Mouse (Mus musculus): ENCODE results near the gene Ncapg. TPM values are rescaled to one million over a fixed set of nuclear protein-coding genes. Genes with fewer than 3 reads are reported as not detected.

Gene Ncapg
- total and polyA plus RNA-seq, 3 experiments: 58.9 to 95.5 (median 69.6) TPM

- TF ChIP-seq MEF2A (IDR thresholded peaks at IDR 0.05; ENCODE audit: borderline replicate concordance, low read depth, low read length) (no peak), SMC3 (IDR thresholded peaks at IDR 0.05; ENCODE audit: low read depth, low read length) (no peak), SIN3A (IDR thresholded peaks at IDR 0.05; ENCODE audit: low read length) (no peak), MXI1 (IDR thresholded peaks at IDR 0.05; ENCODE audit: low read depth, low read length) (no peak), ZMIZ1 (IDR thresholded peaks at IDR 0.05; ENCODE audit: low read depth, low read length) (no peak), MAZ (IDR thresholded peaks at IDR 0.05; ENCODE audit: low read depth, low read length) (no peak), IRF4 (IDR thresholded peaks at IDR 0.05; ENCODE audit: low read depth, low read length) (no peak), JUND (conservative IDR thresholded peaks at IDR 0.05; ENCODE audit: low read depth, low read length) (no peak), ELF1 (IDR thresholded peaks at IDR 0.05; ENCODE audit: low read depth, low read length) (no peak), NELFE (IDR thresholded peaks at IDR 0.05; ENCODE audit: low read depth, low read length) (no peak), MAFK (IDR thresholded peaks at IDR 0.05; ENCODE audit: insufficient replicate concordance, low read length) (no peak), CHD1 (IDR thresholded peaks at IDR 0.05; ENCODE audit: low read depth, low read length) (no peak), GABPA (IDR thresholded peaks at IDR 0.05; ENCODE audit: insufficient replicate concordance, low read depth, low read length) (no peak), MYC (IDR thresholded peaks at IDR 0.05; ENCODE audit: low read depth, low read length) (no peak), USF1 (IDR thresholded peaks at IDR 0.05; ENCODE audit: low read depth, low read length) (no peak), TBP (conservative IDR thresholded peaks at IDR 0.05; ENCODE audit: low read depth, low read length) (no peak), CTCF (conservative IDR thresholded peaks at IDR 0.05 in 1 of 2, IDR thresholded peaks at IDR 0.05 in 1 of 2; ENCODE audit: low read depth in 2 of 2, low read length in 2 of 2) (no peak), POLR2A (IDR thresholded peaks at IDR 0.05; ENCODE audit: low read depth, low read length) (no peak), ZNF384 (IDR thresholded peaks at IDR 0.05; ENCODE audit: low read depth, low read length) (no peak), USF2 (conservative IDR thresholded peaks at IDR 0.05; ENCODE audit: low read depth, low read length) (no peak)
- H3K27ac ChIP-seq (ENCODE audit: insufficient read depth, low read depth): no peak overlapping the region
- dilution Hi-C loops (cut with MboI; ENCODE audit: extremely low pct_ligation_motif_present, extremely low pct_unique_long_range_greater_than_20kb, low sequenced_read_pairs): no loop called here
- 0 out of 2 replicates have a peak, but pooled peaks cover 2% of the 10 kb centered on the region for H3K79me2 ChIP-seq (replicated peaks; ENCODE audit: control insufficient read depth, extremely low read depth, insufficient read depth, poor library complexity, severe bottlenecking)
- in situ Hi-C loops (cut with MboI; ENCODE audit: low pct_ligation_motif_present, low pct_unique_long_range_greater_than_20kb, low sequenced_read_pairs): no loop called here
- no peak overlapping the region for H3K9ac ChIP-seq (ENCODE audit: insufficient read depth, low read depth)
- H3K4me3 ChIP-seq (replicated peaks in 1 of 3; ENCODE audit: low read depth in 2 of 3, low read length in 2 of 3, poor library complexity in 1 of 3): no peak overlapping the region
- H3K9me3 ChIP-seq (replicated peaks; ENCODE audit: low read length): no peaks in the 10 kb centered on the region
- H3K36me3 ChIP-seq (replicated peaks in 1 of 2; ENCODE audit: control insufficient read depth in 1 of 2, insufficient read depth in 1 of 2, low read length in 1 of 2): peaks cover 27 to 71% of the 10 kb centered on the region in 2 experiments
- no peak overlapping the region for H3K4me2 ChIP-seq (ENCODE audit: insufficient read depth, low read depth, poor library complexity, severe bottlenecking)
- DNase-seq (ENCODE audit: extremely low read depth): no peak
- H3K27me3 ChIP-seq (replicated peaks): no peaks in the 10 kb centered on the region
- H3K4me1 ChIP-seq (ENCODE audit: control insufficient read depth in 1 of 2, insufficient read depth in 2 of 2): no peaks in the 10 kb centered on the region
These were observed 37.1 kb downstream of the Ncapg start for GRCm38 (mm10) chr5:45706811-45707210.

DNA sequence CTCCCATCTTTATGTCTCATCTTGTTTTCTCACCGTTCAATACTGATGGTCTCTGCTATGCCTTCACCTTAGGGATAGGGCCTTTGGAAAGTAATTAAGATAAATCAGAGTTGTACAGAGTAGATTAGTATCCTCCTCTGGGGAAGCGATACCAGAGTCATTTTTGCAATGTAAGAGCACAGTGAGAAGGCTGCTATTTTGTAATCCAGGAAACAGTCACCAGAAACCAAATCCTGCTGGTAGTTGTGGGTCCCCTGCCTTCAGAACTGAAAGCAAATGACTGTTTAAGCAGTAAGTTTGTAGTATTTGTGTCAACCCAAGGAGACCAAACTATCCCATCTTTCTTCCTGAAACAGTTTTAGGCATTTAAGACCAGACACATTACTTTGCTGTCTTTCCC lies 39.9 kb downstream of the Ncapg start:
- dilution Hi-C loops (cut with MboI; ENCODE audit: extremely low pct_ligation_motif_present, extremely low pct_unique_long_range_greater_than_20kb, low sequenced_read_pairs) (no loop called here), in situ Hi-C loops (cut with MboI; ENCODE audit: low pct_ligation_motif_present, low pct_unique_long_range_greater_than_20kb, low sequenced_read_pairs) (no loop called here)
- H3K79me2 ChIP-seq (replicated peaks; ENCODE audit: control insufficient read depth, extremely low read depth, insufficient read depth, poor library complexity, severe bottlenecking): no peaks in the 10 kb centered on the region
- H3K36me3 ChIP-seq (replicated peaks in 1 of 2; ENCODE audit: control insufficient read depth in 1 of 2, insufficient read depth in 1 of 2, low read length in 1 of 2): peaks cover 19 to 55% of the 10 kb centered on the region in 2 experiments
- no peak overlapping the region for H3K4me2 ChIP-seq (ENCODE audit: insufficient read depth, low read depth, poor library complexity, severe bottlenecking)
- no peaks in the 10 kb centered on the region for H3K9me3 ChIP-seq (replicated peaks; ENCODE audit: low read length)
- H3K4me3 ChIP-seq (replicated peaks in 1 of 3; ENCODE audit: low read depth in 2 of 3, low read length in 2 of 3, poor library complexity in 1 of 3): no peak overlapping the region
- no peaks in the 10 kb centered on the region for H3K4me1 ChIP-seq (ENCODE audit: control insufficient read depth in 1 of 2, insufficient read depth in 2 of 2)
- no peak for TF ChIP-seq RCOR1 (conservative IDR thresholded peaks at IDR 0.05; ENCODE audit: low read depth, low read length)
- TF ChIP-seq SIN3A (IDR thresholded peaks at IDR 0.05; ENCODE audit: low read length): no peak
- no peak for TF ChIP-seq POLR2AphosphoS2 (IDR thresholded peaks at IDR 0.05; ENCODE audit: low read depth, low read length)
- no peak for TF ChIP-seq PAX5 (IDR thresholded peaks at IDR 0.05; ENCODE audit: low read length)
- no peak for TF ChIP-seq ELF1 (IDR thresholded peaks at IDR 0.05; ENCODE audit: low read depth, low read length)
- no peak for TF ChIP-seq MAFK (IDR thresholded peaks at IDR 0.05; ENCODE audit: insufficient replicate concordance, low read length)
- no peak for TF ChIP-seq NRF1 (IDR thresholded peaks at IDR 0.05; ENCODE audit: low read depth, low read length)
- no peak for TF ChIP-seq TCF12 (IDR thresholded peaks at IDR 0.05; ENCODE audit: low read depth, low read length)
- no peak for TF ChIP-seq CTCF (conservative IDR thresholded peaks at IDR 0.05 in 1 of 2, IDR thresholded peaks at IDR 0.05 in 1 of 2; ENCODE audit: low read depth in 2 of 2, low read length in 2 of 2)
- TF ChIP-seq CHD2 (IDR thresholded peaks at IDR 0.05; ENCODE audit: low read length): no peak
- TF ChIP-seq ZMIZ1 (IDR thresholded peaks at IDR 0.05; ENCODE audit: low read depth, low read length): no peak
- no peak for TF ChIP-seq CHD1 (IDR thresholded peaks at IDR 0.05; ENCODE audit: low read depth, low read length)
- H3K9ac ChIP-seq (ENCODE audit: insufficient read depth, low read depth): no peak overlapping the region
- H3K27me3 ChIP-seq (replicated peaks): no peaks in the 10 kb centered on the region
- no peak for DNase-seq (ENCODE audit: extremely low read depth)
- H3K27ac ChIP-seq (ENCODE audit: insufficient read depth, low read depth): no peak overlapping the region

All from CH12.LX (cell line).